Mouse (Mus musculus) layer of hippocampus, postnatal 14 days (tissue): ENCODE data around the gene Gngt1. TPM values are rescaled to one million over a fixed set of nuclear protein-coding genes. Genes with fewer than 3 reads are reported as not detected.

Source experiments
- total RNA-seq, 2 experiments: library from RNA; stranded (reverse); gene quantifications; 2 replicates each; pipeline ENCODE4 v1.2.3; 2021

Gene Gngt1
- total RNA-seq, 2 experiments from 2014 or later: not detected

Other genes starting within 250 kb of the Gngt1 start
- not detected for gene Calcr, start 229.1 kb upstream of the Gngt1 start, total RNA-seq
- under 1 TPM; 0.21 to 0.24 TPM for gene Tfpi2, start 4.9 kb upstream of the Gngt1 start, total RNA-seq
- gene Gng11, start 10.1 kb downstream of the Gngt1 start, total RNA-seq: 10 to 100 TPM in 1 of 2 experiments, 1 to 10 TPM in 1; 9.9 to 10.8 TPM
- 10 to 100 TPM; 20.4 to 24.8 TPM for gene Bet1, start 93.2 kb downstream of the Gngt1 start, total RNA-seq